Mouse (Mus musculus) spleen, postnatal 4 days (tissue): ENCODE data around the gene Apol10a.
A peak's percentile ranks its signal among the peaks of the same experiment; 100 is the strongest.
"Not testable (repeated sequence)": the region's sequence is repeated elsewhere in the genome, so short reads cannot be mapped to it uniquely, and the experiment has no call there.

Experiments
- DNase-seq, 2 experiments: peaks; one replicate each; pipeline ENCODE4 v3.0.0; 2022; ENCODE audit warnings: low spot score in 2 of 2

Apol10a gene

GRCm38 (mm10) chr15:77476693-77477092 lies at the start of gene Apol10a:
Gene Apol10a, plus strand, starts transcription at chr15:77477047.
- not testable (repeated sequence) for DNase-seq

DNA sequence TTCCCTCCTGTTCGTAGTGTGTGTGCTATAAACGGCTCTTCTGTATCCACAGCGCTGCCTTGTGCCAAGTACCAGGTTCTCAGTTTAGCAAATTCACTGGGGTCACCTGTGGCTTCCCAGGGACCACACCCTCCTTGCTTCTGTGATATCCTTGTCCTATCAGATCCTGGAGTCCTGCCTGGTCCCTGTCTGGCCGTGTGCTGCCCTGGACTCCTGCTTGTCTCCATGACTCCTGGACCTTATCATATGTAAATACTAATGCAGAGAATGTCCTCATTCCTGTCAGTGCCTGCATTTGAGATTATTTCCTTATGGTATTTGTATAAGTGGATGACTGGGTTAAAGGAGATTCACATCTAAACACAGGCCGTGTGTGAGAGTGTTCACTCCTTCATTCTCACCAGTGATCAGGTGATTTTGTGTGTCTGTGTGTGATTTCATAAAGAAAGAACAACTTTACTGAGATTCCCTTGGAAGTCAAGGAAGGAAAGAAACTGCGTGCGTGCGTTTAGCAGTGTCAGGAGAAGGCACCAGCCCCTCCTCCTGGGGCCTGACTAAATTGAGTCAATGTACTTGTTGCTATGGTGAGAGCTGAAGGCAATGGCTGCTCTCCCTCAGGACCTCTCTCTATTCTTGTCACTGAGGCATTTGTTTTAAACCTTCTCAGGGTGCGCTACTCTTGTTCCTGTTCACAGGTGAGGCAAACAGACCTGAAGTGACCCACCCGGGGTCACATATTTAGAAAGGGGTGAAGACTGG lies 48.0 kb upstream of the Apol10a start:
- DNase-seq = not testable (repeated sequence)

- not testable (repeated sequence) for DNase-seq
Measured at GRCm38 (mm10) chr15:77444746-77445145, 32.1 kb upstream of the Apol10a start.

GRCm38 (mm10) chr15:77445668-77446067 lies 31.2 kb upstream of the Apol10a start:
- not testable (repeated sequence) for DNase-seq

GRCm38 (mm10) chr15:77447392-77447791 lies 29.5 kb upstream of the Apol10a start, which contains the start of gene Apol7b:
Gene Apol7b, minus strand, starts transcription at chr15:77447492.
- DNase-seq = not testable (repeated sequence)

DNA sequence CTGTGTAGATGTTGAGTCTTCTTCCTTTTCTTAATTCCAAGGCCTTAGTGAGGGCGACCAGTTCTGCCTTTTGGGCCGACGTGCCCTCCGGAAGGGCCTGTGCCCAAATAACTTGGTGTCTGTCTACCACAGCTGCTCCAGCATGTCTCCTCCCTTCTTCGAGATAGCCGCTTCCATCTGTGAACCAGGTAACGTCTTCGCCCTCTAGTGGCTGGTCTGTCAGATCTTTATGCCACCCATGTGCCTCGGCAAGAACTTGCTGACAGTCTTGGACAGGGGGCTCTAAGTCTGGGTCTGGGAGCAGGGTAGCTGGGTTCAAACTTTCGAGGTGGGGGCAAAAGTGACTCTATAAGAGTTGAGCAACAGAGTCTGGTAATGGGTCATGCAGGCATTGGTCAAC lies 26.9 kb upstream of the Apol10a start:
- not testable (repeated sequence) for DNase-seq

- DNase-seq = not testable (repeated sequence)
Measured at GRCm38 (mm10) chr15:77474699-77475390, 2.0 kb upstream of the Apol10a start.

DNA sequence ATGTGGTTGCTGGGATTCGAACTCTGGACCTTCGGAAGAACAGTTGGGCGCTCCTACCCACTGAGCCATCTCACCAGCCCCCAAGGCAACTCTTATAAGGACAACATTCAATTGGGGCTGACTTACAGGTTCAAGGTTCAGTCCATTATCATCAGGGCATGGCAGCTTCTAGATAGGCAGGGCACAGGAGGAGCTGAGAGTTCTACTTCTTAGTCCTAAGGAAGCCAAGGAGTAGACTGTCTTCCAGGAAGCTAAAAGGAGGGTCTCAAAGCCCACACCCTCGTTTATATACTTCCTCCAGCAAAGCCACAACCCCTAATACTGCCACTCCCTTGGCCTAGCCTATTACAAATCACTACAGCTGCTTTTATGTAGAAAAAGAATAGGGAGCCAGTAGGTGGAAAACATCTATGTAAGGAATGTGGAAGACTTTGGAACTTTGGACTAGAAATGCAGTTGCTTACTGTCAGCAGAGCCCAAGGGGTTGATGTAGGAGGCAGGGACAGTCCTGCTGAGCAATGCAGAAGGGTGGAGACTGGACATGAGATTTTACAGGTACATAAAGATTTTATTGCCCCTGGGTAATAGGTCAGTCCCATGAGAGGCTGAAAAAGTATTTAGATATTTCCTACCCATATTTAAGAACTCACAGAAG lies 5.4 kb downstream of the Apol10a start:
- DNase-seq = no peak

DNA sequence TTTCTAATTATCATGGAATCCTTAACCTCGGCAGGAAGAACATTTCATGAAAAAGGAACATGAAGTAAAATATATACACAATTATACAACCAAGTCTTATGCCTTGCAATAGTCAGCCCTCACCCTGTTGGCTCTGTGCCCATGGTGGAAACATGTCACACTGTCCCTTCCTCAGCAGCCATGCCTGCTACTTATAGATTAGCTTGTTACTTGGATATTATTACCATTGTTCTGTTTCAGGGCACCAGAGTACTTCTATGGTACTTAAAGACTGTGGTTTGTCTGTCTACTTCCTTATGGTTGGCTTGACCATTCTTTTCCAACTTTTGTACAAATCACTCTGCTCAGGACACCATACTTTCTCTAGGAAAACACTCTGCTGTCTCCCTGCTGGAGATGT lies 16.3 kb downstream of the Apol10a start:
- DNase-seq = not testable (repeated sequence)

GRCm38 (mm10) chr15:77494694-77495093 lies 17.8 kb downstream of the Apol10a start:
- not testable (repeated sequence) for DNase-seq

GRCm38 (mm10) chr15:77507966-77508365 lies 31.1 kb downstream of the Apol10a start, which contains the start of gene Apol11a:
Gene Apol11a, plus strand, starts transcription at chr15:77508271.
- DNase-seq = not testable (repeated sequence)

- not testable (repeated sequence) for DNase-seq
Measured at GRCm38 (mm10) chr15:77520596-77520995, 43.7 kb downstream of the Apol10a start.

GRCm38 (mm10) chr15:77523186-77523843 lies 46.5 kb downstream of the Apol10a start:
- DNase-seq = peak in 1 of 2 experiments; percentile 64

- DNase-seq = no peak
Measured at GRCm38 (mm10) chr15:77533216-77533615, 56.4 kb downstream of the Apol10a start, which contains the start of gene Apol7c. Gene Apol7c, minus strand, starts transcription at chr15:77533316.

- not testable (repeated sequence) for DNase-seq
Measured at GRCm38 (mm10) chr15:77539221-77539620, 62.4 kb downstream of the Apol10a start.
